Mouse (Mus musculus): ENCODE measurements around the gene 1700092M07Rik. TPM values are rescaled to one million over a fixed set of nuclear protein-coding genes. Genes with fewer than 3 reads are reported as not detected.
A peak's percentile ranks its signal among the peaks of the same experiment; 100 is the strongest.

The 1700092M07Rik gene
- polyA plus RNA-seq, 1 experiment: 2.2 TPM

DNA sequence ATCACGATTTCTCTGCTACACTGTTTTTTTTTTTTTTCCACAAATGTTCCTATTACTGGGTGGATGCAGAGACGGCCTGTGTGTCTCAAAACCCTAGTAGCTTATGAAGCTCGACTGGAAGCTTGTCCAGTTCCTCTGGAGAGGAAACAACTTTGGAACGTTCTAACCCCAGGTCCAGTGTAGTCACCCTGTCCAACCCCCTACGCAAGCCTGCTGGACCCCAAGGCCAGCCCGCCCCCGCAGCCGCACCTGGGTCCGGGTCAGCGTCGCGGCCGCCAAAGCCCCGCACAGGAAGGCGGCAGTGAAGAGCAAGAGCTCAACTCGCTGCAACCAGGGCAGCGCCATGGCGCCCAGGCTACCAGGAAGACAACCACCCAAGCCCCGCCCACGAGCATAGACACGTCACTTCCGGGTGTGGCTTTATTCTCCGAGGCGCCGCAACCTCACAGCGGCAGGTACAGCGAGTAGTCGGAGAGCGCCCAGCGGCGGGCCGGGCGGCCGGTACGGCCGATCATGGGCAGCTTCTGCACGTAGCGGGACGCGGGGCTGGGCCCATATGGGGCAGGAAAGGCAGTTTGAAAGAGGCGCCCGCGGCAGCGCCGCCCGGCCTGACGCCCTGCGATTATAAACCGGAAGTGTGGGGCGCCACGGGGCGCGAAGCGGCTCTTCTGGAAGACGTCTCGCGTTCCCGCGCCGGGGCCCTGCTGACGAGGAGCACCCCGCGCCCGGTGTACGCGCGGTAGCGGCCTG, 33.7 kb downstream of the 1700092M07Rik start, which contains the start of gene Tmem179b:
Gene Tmem179b (minus strand): TSS at position 382 of the 750 bp plus-strand sequence.
- peak within 1 kb of the TSS; percentile 47 for H3K27ac ChIP-seq (ENCODE audit: insufficient read depth, low read length)
- H3K4me1 ChIP-seq (ENCODE audit: control insufficient read depth, insufficient read depth, low read length): no peaks in the 10 kb centered on the region
- peaks cover 15% of the 10 kb centered on the region for H3K36me3 ChIP-seq (ENCODE audit: control insufficient read depth, insufficient read depth, low read length, poor library complexity, severe bottlenecking)

DNA sequence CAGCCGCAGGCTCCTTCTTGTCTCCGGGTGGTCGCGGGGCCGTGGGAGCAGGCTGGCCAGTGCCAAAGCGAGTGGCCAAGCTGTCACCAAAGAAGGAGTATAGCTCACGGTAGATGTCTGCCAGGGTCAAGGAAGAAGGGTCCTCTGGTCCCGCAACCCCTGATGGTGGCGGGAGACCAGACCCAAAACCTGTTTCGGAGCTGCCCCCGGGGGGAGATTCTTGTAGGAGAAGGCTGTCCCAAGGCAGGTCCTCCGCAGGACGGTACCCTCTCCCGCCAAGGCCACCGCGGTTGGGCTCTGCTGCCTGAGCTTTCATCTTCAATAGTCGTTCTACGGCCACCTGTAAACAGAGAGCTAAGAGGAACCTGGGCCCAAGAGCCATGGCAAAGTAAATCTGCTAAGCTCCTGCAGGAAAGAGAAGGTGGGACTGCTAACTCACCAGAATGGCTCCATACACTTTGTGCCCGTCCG, 34.5 kb downstream of the 1700092M07Rik start:
- H3K4me1 ChIP-seq (ENCODE audit: control insufficient read depth, insufficient read depth, low read length): no peaks in the 10 kb centered on the region
- H3K9ac ChIP-seq (ENCODE audit: low read depth, poor library complexity, severe bottlenecking): peak overlapping the region; percentile 84
- H3K27me3 ChIP-seq (ENCODE audit: control insufficient read depth, insufficient read depth, low read length, poor library complexity, severe bottlenecking): no peaks in the 10 kb centered on the region
- H3K4me3 ChIP-seq (ENCODE audit: low read depth, low read length): peak overlapping the region; percentile 77
- TF ChIP-seq EP300 (IDR thresholded peaks at IDR 0.05; ENCODE audit: insufficient read depth, low read depth, low read length): no peak
- TF ChIP-seq POLR2A (IDR thresholded peaks at IDR 0.05; ENCODE audit: insufficient read depth, low read length): no peak
- TF ChIP-seq CTCF (IDR thresholded peaks at IDR 0.05; ENCODE audit: low read depth, low read length): no peak
- no peaks in the 10 kb centered on the region for H3K9me3 ChIP-seq (replicated peaks; ENCODE audit: control insufficient read depth, insufficient read depth, low read length, poor library complexity, severe bottlenecking)
- H3K27ac ChIP-seq (ENCODE audit: insufficient read depth, low read length): peak overlapping the region; percentile 47
- peaks cover 13% of the 10 kb centered on the region for H3K36me3 ChIP-seq (ENCODE audit: control insufficient read depth, insufficient read depth, low read length, poor library complexity, severe bottlenecking)

More for the DNA sequence above, 33.7 kb downstream of the 1700092M07Rik start, which contains the start of gene Tmem179b:
- Histone ChIP-seq H3K9me3 (replicated peaks; ENCODE audit: control insufficient read depth, insufficient read depth, low read length, poor library complexity, severe bottlenecking) (no peaks in the 10 kb centered on the region), H3K4me3 (ENCODE audit: low read depth, low read length) (peak within 1 kb of the TSS; percentile 77), H3K9ac (ENCODE audit: low read depth, poor library complexity, severe bottlenecking) (peak within 1 kb of the TSS; percentile 84), H3K27me3 (ENCODE audit: control insufficient read depth, insufficient read depth, low read length, poor library complexity, severe bottlenecking) (no peaks in the 10 kb centered on the region)
- TF ChIP-seq EP300 (IDR thresholded peaks at IDR 0.05; ENCODE audit: insufficient read depth, low read depth, low read length): 0 out of 2 replicates have a peak, but pooled peaks have one; percentile 5
- peak; percentile 74 for TF ChIP-seq POLR2A (IDR thresholded peaks at IDR 0.05; ENCODE audit: insufficient read depth, low read length)
- TF ChIP-seq CTCF (IDR thresholded peaks at IDR 0.05; ENCODE audit: low read depth, low read length): no peak

DNA sequence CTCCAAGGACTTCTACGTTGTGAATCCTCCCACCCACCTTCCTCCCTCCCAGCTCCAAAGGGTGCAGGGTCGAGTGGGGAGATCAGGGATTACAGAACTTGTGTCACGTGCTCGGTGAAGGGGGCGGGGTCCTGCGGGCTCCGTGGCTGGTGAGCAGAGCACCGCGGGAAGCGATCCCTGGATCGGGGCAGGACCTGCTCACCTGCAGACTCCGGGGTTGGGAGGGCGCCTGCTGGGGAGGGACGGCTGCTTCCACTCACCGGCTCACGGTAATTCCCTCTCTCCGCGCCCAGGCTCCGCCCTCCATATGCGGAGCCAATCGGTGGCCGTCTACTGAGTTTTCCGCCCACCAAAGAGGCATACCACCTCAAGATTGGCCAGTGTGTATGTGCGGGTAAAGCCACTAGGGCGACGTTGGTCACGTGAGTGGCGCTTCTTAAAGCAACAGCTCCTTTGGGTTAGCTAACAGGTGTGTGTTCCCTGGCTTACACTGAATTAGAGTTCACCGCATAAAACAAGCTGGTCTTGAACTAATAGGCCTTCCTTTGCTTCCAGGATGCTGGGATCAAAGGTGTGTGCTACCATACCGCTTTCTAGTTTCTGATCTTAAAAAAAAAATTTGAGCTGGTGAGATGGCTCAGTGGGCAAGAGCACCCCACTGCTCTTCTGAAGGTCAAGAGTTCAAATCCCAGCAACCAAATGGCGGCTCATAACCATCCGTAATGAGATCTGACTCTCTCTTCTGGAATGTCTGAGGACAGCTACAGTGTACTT, 45.7 kb downstream of the 1700092M07Rik start, which contains the start of gene Taf6l:
Gene Taf6l (minus strand): TSS at position 410 of the 774 bp plus-strand sequence.
- peak within 1 kb of the TSS; percentile 23 for H3K27ac ChIP-seq (ENCODE audit: insufficient read depth, low read length)
- no peaks in the 10 kb centered on the region for H3K4me1 ChIP-seq (ENCODE audit: control insufficient read depth, insufficient read depth, low read length)
- H3K4me3 ChIP-seq (ENCODE audit: low read depth, low read length): peak within 1 kb of the TSS; percentile 96
- no peaks in the 10 kb centered on the region for H3K9me3 ChIP-seq (replicated peaks; ENCODE audit: control insufficient read depth, insufficient read depth, low read length, poor library complexity, severe bottlenecking)
- TF ChIP-seq CTCF (IDR thresholded peaks at IDR 0.05; ENCODE audit: low read depth, low read length): no peak
- TF ChIP-seq POLR2A (IDR thresholded peaks at IDR 0.05; ENCODE audit: insufficient read depth, low read length): peak; percentile 17
- TF ChIP-seq EP300 (IDR thresholded peaks at IDR 0.05; ENCODE audit: insufficient read depth, low read depth, low read length): 0 out of 2 replicates have a peak, but pooled peaks have one; percentile 14
- no peaks in the 10 kb centered on the region for H3K27me3 ChIP-seq (ENCODE audit: control insufficient read depth, insufficient read depth, low read length, poor library complexity, severe bottlenecking)
- H3K36me3 ChIP-seq (ENCODE audit: control insufficient read depth, insufficient read depth, low read length, poor library complexity, severe bottlenecking): peaks cover 13% of the 10 kb centered on the region
- peak within 1 kb of the TSS; percentile 46 for H3K9ac ChIP-seq (ENCODE audit: low read depth, poor library complexity, severe bottlenecking)

DNA sequence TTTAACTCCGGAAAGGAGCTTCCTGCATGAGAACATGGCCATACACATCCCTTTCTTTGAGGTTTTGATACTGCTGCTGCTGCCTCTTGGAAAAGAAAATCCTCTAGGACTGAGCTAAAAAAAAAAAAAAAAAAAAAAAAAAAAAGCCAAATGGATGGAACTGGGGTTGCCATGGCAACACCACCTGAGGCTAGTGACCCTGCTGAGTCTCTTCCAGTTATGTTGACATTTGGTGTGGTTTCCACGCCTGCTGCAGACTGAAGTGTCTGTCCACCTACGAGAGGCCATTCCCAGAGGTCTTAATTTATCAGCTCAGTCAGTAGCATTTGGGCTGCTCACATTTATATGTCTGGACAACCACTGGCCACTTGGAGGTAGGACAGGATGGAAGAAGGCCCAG, 48.0 kb downstream of the 1700092M07Rik start:
- no peaks in the 10 kb centered on the region for H3K9me3 ChIP-seq (replicated peaks; ENCODE audit: control insufficient read depth, insufficient read depth, low read length, poor library complexity, severe bottlenecking)
- TF ChIP-seq EP300 (IDR thresholded peaks at IDR 0.05; ENCODE audit: insufficient read depth, low read depth, low read length): no peak
- TF ChIP-seq CTCF (IDR thresholded peaks at IDR 0.05; ENCODE audit: low read depth, low read length): no peak
- TF ChIP-seq POLR2A (IDR thresholded peaks at IDR 0.05; ENCODE audit: insufficient read depth, low read length): no peak
- no peaks in the 10 kb centered on the region for H3K27me3 ChIP-seq (ENCODE audit: control insufficient read depth, insufficient read depth, low read length, poor library complexity, severe bottlenecking)

DNA sequence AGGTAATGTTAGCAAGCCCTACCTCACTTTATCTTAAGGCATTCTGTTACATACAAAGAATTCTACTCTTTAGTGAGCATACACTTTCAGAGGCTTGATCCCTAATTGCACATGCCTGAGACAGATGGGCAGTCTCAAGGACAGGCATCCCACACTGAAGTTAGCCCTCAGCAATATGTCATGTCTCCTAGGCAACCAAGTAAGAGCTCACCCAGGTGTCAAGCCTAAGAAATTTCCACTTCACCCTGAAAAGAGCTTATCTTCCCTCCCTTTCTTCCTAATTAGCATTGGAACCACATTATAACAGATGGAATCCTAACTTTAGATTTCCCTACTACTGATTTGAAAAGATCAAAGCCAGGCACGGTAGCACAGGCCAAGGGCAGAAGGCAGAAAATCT, 48.7 kb downstream of the 1700092M07Rik start:
- Histone ChIP-seq H3K27ac (ENCODE audit: insufficient read depth, low read length) (no peak overlapping the region), H3K27me3 (ENCODE audit: control insufficient read depth, insufficient read depth, low read length, poor library complexity, severe bottlenecking) (no peaks in the 10 kb centered on the region), H3K9me3 (replicated peaks; ENCODE audit: control insufficient read depth, insufficient read depth, low read length, poor library complexity, severe bottlenecking) (no peaks in the 10 kb centered on the region), H3K4me1 (ENCODE audit: control insufficient read depth, insufficient read depth, low read length) (no peaks in the 10 kb centered on the region), H3K9ac (ENCODE audit: low read depth, poor library complexity, severe bottlenecking) (no peak overlapping the region), H3K4me3 (ENCODE audit: low read depth, low read length) (no peak overlapping the region), H3K36me3 (ENCODE audit: control insufficient read depth, insufficient read depth, low read length, poor library complexity, severe bottlenecking) (peaks cover 9% of the 10 kb centered on the region)
- TF ChIP-seq CTCF (IDR thresholded peaks at IDR 0.05; ENCODE audit: low read depth, low read length): no peak
- TF ChIP-seq EP300 (IDR thresholded peaks at IDR 0.05; ENCODE audit: insufficient read depth, low read depth, low read length): no peak
- TF ChIP-seq POLR2A (IDR thresholded peaks at IDR 0.05; ENCODE audit: insufficient read depth, low read length): no peak

More for the DNA sequence above, 48.0 kb downstream of the 1700092M07Rik start:
- H3K4me3 ChIP-seq (ENCODE audit: low read depth, low read length): no peak overlapping the region
- no peaks in the 10 kb centered on the region for H3K4me1 ChIP-seq (ENCODE audit: control insufficient read depth, insufficient read depth, low read length)
- peaks cover 3% of the 10 kb centered on the region for H3K36me3 ChIP-seq (ENCODE audit: control insufficient read depth, insufficient read depth, low read length, poor library complexity, severe bottlenecking)
- no peak overlapping the region for H3K27ac ChIP-seq (ENCODE audit: insufficient read depth, low read length)
- H3K9ac ChIP-seq (ENCODE audit: low read depth, poor library complexity, severe bottlenecking): no peak overlapping the region
